Mouse (Mus musculus): Measurements from ENCODE around the gene Ndufs2.

Gene Ndufs2

DNA sequence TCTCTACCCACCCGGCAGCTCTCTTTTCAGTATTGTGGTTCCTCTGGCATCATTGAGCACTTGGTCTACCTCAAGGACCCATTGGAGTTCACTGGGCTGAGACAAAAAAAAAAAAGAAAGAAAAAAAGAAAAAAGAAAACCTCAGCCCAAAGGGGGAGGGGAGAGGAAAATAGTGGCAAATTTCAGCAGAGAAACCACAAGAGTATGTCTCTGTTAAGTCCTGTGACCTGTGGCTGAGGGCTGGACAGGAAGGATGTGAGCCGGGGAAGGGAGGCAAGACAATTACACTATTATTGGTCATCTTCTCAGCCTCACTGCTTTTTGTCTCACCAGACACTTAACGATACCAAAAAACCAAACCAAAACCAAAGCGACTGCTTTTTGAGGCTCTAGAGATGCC, 19.3 kb downstream of the Ndufs2 start:
- no peak for DNase-seq (ENCODE audit: low read depth)

DNA sequence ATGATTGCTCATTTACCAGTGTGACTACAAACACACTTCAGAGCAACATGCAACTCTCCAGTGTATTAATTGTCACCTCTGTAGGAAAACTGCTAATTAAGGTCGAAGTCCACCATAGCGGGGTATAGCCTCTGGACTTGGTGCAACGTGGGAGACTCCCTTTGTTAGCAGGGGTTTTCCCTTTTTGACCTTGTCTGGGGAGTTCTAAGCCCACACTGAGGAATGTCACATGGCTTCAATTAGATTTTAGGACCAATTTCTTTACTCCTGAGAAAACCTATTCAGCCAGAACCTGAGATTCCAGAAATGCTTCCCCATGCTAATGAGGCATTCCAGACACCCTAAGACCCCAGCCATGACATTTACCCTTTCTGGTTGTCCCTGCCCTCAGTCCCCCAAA, 21.0 kb downstream of the Ndufs2 start:
- no peak for DNase-seq (ENCODE audit: low read depth)

DNA sequence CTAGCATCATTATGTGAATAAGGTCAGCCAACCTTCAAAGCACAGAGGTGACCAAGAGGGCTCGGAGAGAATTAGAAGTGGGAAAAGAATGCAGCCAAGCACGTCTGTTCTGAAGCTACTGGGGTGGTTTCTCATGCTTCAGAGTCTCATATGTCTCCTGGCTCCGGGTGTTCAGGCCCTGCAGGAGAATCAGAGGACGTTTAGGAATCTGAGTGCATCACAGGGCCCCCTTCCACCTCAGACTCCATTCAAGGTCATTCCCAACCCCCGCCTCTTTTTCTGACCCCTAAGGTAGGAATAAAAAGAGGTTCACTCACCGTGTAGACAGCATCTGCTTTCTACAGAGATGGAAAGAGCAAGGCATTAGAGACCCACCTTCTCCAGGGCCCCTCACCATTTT, 21.4 kb downstream of the Ndufs2 start:
- DNase-seq (ENCODE audit: low read depth) = no peak

DNA sequence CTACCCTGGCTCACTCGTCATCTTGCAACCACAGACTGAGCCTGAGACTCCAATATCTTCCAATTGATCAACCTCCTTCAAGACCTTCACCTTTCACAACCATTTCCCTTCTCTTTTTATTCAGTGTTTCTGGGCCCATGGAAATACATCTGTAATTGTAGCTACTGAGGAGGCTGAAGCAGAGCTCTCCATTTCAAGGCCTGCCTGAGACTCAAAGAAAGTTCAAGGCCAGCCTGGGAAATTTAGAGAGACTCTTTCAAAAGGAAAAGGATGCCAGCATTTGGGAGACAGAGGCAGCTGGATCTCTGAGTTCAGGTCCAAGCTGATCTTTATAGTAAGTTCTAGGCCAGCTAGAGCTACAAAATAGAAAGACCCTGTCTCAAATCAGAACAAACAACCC, 23.3 kb downstream of the Ndufs2 start:
- DNase-seq (ENCODE audit: low read depth) = no peak

DNA sequence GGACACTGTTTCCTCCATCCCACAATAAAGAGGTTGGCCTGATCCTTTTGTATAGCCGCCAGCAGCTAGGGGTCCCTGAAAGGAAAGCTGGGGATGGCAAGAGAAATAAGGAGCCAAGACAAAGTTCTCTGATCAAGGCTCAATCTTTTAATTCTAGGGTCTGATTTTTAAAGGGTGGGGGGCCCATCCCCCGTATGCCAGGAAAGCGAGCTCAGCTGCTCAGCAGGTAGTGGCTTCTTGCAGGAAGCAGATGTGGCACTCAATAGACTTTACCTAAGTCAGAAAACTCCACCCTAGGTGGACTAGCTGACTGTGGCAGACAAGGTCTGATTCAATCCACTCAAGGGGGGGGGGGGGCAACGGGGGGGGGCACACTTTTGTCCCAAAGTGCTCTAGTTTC, 24.4 kb downstream of the Ndufs2 start:
- no peak for DNase-seq (ENCODE audit: low read depth)

DNA sequence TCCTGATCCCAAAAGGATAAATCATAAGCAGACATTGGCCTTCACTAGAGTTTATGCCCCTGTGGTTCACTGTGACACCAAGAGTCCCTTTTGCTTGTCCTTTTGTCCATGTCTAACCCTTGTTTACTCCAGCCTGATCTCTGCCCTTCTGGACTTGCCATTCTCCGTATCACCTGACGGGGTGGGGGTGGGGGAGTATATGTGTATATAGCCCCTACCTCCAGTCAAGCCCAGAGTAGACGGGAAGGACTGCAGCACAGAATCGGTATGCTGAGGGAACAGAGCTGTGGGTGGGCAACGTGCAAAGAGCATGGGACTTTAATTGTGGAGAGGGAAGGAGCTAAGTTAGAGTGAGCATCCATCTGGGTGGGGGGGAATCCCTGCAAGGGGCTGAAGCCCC, 26.3 kb downstream of the Ndufs2 start, which contains the start of gene Apoa2:
Apoa2 (plus strand) TSS at position 198 of the 400 bp plus-strand sequence.
- no peak for DNase-seq (ENCODE audit: low read depth)

DNA sequence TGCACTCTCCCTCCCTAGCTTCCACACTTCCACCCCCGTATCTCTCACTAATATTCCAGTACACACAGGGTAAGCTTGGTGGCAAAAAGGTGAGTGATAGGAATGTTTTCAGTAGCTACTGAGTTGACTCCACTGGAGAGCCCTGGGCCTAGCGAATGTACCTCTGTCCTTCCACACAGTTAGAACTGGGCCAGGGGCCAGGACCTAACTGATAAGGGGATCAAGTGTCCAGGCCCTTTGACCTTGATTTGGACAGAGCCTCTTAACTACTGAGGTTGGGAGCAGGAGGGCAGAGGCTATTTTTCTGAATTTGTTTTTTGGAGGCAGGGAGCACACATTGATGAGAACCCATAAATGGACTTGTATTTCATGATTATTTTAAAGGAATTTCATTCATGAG, 27.4 kb downstream of the Ndufs2 start:
- no peak for DNase-seq (ENCODE audit: low read depth)

DNA sequence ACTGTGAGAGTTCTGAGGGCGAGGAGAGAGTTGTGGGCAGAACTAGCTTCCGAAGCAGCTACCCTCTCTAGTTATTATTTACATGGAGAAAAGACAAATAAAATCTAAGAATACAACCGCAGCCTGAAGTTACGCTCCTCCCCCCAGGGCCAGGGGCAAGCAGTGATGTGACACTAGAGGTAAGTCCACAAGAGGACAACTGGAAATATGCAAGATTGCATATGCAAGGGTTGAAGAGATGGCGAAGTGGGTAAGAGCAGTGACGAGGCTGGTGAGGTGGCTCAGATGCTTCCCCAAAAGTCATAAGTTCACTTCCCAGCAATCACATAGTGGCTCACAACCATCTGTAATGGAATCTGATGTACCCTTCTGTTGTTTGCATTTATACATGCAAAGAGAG, 28.0 kb downstream of the Ndufs2 start:
- DNase-seq (ENCODE audit: low read depth) = no peak

DNA sequence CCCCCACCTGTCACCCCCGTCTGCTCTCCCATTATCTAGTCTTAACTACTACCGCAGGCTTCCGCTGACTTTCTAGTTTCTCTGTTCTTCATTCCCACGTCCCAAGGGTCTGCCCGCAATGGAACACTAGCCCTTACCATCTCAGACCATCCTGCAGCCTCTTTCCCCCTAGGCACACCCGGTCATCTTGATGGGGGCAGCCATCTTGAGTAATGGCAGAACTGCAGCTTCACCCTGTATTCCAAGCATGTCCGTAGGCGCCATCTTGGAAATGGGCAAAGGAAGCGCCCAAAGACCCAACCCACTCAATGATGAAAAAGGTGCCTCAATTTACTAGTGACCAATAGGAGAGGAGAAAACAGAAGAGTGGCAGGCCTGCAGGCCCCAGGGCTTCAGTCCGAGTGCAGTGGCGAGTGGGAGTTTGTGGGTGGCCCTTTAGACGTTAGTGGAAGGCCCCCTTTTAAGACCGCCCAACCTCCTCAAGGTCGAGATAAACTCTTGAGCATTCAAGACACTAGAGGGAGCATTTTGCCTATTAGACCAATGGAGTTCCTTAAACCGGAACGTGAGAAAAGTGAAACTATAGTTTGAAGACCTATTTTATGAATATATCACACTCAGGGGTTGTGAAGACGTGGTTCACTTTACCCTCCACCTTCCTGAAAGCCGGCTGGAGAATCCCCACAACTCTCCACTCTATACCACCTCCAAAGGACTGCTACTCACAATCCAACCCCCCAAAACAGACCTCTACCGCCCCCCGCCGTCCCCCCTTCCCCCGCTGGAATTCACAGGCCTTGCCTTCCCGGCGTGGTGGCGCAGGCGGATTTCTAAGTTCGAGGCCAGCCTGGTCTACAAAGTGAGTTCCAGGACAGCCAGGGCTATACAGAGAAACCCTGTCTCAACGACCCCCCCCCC, 28.7 kb downstream of the Ndufs2 start, which contains the start of gene Tomm40l:
Tomm40l (minus strand) TSS at position 277 of the 918 bp plus-strand sequence.
- DNase-seq (ENCODE audit: low read depth) = peak; percentile 96

DNA sequence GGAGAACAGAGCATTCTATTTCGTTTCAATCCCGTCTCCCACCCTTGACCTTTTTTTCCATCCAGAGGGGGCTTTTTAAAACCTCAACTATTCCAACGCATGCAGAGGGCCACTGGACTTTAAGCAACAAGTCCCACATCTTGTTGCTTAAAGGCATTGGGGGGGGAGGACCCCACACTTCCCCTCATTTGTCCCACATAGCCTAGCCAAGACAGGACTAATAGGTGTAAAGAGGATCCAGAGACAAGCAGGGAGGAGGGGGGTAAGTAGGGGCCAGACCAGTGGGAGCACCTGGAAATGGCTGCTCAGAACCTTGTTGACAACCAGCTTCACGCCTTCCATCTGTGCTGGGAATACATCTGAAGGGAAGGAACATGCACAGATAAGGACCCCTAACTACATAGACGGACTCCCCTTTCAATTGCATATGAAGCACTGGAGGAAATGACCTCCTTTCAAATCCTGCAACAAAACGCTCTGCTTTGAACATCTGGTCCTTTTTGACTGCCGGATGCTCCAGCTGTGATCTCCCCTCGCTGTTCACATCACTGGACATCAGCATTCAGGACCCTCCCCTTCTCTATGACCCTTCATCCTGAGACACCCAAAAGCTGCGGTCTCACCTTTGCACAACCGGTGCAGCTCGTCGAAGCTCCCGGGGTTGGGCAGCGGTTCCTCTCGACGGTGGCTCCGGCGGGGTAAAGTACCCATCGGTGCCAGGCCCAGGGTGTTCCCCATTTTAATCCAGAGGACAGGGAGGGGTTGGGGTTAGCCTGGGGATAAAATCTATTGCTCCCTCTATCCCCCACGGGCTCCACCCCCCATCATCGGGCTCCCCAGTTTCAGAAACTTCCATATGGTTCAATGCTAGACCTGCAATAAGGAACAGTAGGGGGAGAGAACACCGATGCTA, 29.7 kb downstream of the Ndufs2 start:
- DNase-seq (ENCODE audit: low read depth) = no peak

DNA sequence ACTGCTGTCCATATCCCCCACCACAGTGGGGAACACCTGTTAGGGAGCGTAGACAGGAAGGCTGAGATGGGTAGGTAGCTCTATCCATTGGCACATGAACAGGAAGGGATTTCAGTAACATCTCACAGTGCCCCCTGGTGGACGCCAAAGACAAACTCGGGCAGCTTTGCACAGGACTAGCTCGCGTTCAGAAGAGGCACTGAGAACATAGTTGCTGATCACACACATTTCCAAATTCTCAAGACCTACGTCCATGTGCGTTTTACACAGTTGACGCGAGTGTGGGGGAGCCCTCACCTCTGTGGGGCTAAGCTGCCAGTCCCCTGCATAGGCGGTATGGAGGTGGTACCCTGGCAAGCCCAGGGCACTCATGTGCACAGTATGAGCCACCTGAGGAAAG, 30.3 kb downstream of the Ndufs2 start:
- DNase-seq (ENCODE audit: low read depth) = peak; percentile 88

DNA sequence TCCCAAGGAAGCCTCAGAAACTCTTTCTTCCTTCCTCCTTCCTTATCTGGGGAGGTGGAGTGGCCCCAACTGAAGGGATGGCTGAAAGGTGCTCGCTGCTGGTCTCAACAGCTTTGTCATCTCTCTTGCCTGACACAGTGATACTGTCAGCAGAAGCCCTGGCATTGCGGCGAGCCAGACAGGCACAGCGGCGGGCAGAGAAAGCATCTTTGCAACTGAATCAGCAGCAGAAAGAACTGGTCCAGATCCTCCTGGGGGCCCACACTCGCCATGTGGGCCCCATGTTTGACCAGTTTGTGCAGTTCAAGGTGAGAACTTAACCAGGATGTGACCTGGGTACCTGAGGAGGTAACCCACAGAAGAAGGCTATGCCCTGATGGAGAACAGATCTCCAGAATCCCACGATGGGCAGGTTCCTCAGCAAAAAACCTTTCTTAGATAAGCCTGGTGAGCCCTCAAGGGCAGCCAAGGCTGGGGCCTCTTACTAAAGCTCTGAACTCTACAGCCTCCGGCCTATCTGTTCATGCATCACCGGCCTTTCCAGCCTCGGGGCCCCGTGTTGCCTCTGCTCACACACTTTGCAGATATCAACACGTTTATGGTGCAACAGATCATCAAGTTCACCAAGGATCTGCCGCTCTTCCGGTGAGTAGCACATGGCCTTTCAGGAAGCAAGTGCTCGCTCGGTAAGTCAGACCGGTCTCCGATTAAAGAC, 34.8 kb downstream of the Ndufs2 start:
- no peak for DNase-seq (ENCODE audit: low read depth)

DNA sequence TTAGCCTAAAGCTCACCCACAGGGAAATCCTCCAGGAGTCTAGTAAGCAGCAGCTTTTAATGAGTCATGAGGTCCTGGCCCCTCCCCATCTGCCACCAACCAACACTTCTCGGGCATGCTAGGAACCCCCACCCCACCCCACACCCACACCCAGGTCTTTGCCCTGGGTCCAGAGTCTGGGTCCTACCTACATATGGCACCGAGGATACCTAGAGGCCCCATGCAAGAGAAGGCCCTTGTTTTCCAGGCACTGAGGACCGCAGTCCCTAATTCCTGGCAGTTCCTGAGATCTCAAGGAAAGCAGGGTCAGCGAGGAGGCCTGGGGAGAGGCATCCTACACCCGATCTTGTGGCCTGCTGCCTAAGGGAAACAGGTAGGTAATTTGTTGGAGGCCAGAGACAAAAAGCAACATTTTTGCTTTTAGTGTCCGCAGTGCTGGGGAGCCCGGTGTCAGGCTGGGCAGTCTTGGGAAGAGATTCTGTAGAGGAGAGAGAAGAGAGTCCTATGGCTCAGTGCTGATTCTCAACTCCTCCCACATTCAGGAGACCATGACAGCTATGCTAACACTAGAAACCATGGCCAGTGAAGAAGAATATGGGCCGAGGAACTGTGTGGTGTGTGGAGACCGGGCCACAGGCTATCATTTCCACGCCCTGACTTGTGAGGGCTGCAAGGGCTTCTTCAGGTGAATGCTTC, 37.2 kb downstream of the Ndufs2 start, which contains the start of gene Nr1i3:
Nr1i3 (plus strand) TSS at position 170 of the 696 bp plus-strand sequence.
- DNase-seq (ENCODE audit: low read depth) = no peak

DNA sequence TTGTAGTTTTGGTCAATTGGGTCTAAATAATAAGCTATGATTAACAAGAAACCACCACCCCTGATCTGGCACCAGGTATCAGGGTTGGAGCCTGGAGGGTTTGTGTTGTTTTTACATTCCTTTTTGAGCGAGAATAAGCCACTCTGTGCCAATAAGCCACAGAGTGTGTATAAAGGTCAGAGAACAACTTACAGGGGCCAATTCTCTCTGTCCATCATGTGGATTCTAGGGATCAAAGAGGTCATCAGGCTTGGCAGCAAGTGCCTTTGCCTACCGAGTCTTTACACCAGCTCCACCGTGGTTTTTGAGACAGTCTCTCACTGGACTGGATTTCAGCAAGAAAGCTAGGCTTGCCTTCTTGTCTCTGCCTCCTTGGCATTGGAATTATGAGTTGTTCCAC, 38.3 kb downstream of the Ndufs2 start:
- DNase-seq (ENCODE audit: low read depth) = no peak

DNA sequence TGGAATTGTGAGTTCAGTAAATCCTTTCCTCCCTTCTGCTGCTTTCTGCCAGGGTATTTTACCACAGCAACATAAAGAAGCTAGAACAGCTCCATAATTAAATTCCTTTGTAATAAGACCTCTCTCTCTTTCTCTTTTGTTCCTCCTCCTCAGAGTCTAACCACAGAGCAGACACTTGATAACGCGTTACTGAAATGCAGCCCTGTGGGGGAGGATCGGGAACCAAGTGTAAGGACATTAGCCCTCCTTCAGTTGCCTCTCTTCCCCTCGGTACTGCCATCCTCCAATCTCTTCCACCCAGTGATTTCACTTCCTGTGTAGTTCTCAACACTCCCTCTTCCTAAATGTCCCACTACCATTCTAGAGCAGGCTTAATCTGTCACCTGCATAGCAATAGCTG, 41.8 kb downstream of the Ndufs2 start:
- no peak for DNase-seq (ENCODE audit: low read depth)

DNA sequence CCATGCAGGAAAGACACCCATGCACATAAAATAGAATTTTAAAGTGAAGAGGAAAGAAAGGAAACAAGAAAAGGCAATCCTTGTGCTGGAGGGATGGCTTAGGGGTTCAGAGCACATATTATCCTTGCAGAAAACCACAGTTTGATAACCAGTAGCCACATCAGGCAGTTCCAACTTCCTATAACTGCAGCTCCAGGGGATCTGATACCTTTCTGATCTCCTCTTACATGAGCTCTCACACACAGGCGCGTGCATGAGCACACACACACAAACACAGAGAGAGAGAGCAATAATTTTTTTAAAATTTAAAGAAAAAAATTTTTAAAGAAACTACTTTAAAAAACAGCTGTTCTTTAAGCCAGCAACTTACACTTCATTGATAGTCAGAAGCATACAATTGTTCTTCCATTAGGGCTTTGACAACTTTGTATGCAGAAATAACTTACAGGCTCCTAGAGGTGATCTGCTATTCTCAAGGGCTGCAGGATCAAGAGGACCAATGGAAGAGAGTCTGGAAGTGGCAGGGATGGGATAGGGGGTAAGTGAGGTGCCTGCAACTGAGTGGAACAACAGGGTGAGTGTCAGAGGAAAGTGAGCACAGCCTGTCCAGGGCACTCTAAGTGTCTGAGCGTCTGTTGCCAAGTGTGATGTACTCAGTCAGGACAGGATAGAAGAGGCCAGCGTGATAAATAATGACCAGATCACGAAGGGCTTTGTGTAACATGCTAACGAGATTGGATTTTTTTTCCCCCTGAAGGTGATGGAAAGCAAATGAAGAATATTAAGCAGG, 45.3 kb downstream of the Ndufs2 start:
- DNase-seq (ENCODE audit: low read depth) = no peak

DNA sequence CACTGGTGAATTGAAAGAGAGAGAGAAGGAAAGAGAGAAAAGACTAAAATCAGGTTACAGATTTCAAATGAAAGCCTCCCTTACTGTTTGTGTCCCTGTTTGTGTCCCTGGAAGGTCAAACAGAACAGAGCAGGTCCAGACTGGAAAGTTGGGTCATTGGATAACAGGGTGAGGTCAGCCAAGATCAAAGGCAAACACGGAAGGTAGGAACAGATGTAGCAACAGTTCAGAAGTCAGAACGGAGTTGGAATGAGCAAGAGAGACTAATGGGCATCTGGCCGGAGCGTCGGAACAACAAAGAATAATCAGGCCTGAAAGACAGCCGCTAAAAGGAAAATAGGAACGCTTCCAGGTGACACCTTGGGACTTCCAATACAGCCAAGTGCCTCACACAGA, 46.9 kb downstream of the Ndufs2 start:
- DNase-seq (ENCODE audit: low read depth) = no peak

DNA sequence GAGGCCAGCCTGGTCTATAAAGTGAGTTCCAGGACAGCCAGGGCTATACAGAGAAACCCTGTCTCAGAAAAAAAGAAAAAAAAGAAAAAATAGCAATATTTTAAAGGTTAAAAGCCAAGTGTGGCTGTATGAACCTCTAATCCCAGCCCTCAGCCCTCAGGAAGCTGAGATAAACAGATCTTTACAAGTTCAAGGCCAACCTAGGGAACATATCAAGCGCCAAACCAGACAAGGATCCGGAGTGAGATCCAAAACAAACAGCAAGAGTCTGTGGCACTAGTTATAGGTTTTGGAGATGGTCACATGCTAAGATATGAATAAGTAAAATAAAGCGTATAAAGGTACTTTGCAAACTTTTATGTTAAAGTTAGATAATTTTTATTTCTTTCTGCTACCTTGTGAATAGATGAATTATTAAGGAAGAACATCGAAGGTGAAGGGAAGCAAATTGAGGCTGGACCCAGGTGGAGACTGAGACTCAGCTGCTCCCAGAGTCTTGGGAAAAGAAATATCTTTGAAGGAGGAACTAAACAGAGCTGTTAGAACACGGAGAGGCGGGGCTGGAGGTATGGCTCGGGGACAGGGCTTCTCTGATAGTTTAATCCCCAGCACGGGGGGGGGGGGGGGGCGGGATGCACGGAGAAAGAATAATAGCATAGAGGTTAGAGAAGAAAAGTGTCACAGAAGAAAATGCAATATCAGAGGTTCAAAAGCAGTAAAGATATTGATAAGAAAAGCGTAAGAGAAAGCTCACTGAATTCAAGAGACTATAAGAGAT, 47.5 kb downstream of the Ndufs2 start:
- no peak for DNase-seq (ENCODE audit: low read depth)

DNA sequence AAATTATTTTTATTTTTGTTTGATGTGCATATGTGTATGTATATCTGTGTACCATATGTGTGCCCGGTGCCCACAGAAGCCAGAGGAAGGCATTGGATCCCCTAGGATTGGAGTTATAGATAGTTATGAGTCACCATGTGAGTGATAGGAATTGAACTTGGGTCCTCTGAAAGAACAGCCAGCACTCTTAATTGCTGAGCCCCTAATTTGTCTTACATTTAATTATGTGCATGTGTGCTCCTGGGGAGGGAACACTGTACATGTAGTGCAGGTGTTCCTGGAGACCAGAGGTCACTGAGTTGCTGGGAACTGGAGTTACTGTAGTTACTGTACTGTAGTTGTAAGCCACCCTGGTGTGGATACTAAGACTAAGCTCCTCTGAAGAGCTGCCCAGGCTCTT, 50.4 kb downstream of the Ndufs2 start:
- DNase-seq (ENCODE audit: low read depth) = no peak

DNA sequence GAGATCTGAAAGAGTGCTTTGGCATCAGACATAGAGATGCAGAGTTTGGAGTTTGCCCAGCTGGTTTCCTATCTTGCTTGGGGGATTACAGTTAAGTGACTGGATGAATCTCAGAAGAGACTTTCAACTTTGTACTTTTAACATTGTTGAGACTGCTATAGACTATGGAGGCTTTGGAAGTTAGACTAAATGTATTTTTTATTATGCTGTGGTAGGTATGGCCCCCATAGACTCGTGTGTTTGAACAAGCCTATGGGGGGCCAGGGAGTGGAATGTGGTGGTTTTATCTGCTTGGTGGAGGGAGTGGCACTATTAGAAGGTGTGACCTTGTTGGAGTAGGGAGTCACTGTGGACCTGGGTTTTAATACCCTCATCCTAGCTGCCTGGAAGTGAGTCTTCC, 51.7 kb downstream of the Ndufs2 start:
- no peak for DNase-seq (ENCODE audit: low read depth)
